Mouse (Mus musculus) ES-Bruce4 (cell line): ENCODE measurements around the gene Mvk.

Experiments
- CTCF ChIP-seq: IDR thresholded peaks from one replicate; pipeline ENCODE4 v1.8.1; 2011; ENCODE audit warnings: low read depth, low read length
- EP300 ChIP-seq: IDR thresholded peaks from 2 replicates; pipeline ENCODE4 v1.6.1; 2011; ENCODE audit warnings: low read depth, low read length; ENCODE audit not compliant: insufficient read depth
- POLR2A ChIP-seq: IDR thresholded peaks from one replicate; pipeline ENCODE4 v1.8.1; 2011; ENCODE audit warnings: low read length; ENCODE audit not compliant: insufficient read depth

GRCm38 (mm10) chr5:114426732-114427131 is 17.3 kb upstream of the Mvk start:
- TF ChIP-seq POLR2A (no peak), CTCF (no peak), EP300 (no peak)
